Mouse (Mus musculus) midbrain, embryonic 13.5 days (tissue): ENCODE data around the gene Mtfp1. TPM values are rescaled to one million over a fixed set of nuclear protein-coding genes. Genes with fewer than 3 reads are reported as not detected.
"Not testable (repeated sequence)": the region's sequence is repeated elsewhere in the genome, so short reads cannot be mapped to it uniquely, and the experiment has no call there.

Experiments
- ATAC-seq: fragments of 200-750 bp; cut with Nextera tagmentation; 2 replicates; pipeline ENCODE4 v1.8.0; 2017; ENCODE audit warnings: mild to moderate bottlenecking, moderate TSS enrichment, moderate library complexity
- H3K27ac ChIP-seq: fragments of 300-500 bp; sonication (generic); 2 replicates; pipeline ENCODE4 v1.5.1; 2015; ENCODE audit warnings: inconsistent platforms, mild to moderate bottlenecking, moderate library complexity
- H3K27me3 ChIP-seq: fragments of 300-500 bp; sonication (generic); 2 replicates; pipeline ENCODE4 v1.6.1; 2015; ENCODE audit warnings: mild to moderate bottlenecking, inconsistent platforms
- H3K36me3 ChIP-seq: fragments of 300-500 bp; sonication (generic); 2 replicates; pipeline ENCODE4 v1.6.1; 2015; ENCODE audit warnings: mild to moderate bottlenecking, inconsistent platforms
- H3K4me1 ChIP-seq: fragments of 300-500 bp; sonication (generic); replicated peaks from 2 replicates; pipeline ENCODE4 v1.6.1; 2015; ENCODE audit warnings: inconsistent platforms
- H3K4me2 ChIP-seq: fragments of 300-500 bp; sonication (generic); replicated peaks from 2 replicates; pipeline ENCODE4 v1.6.1; 2015; ENCODE audit warnings: moderate library complexity, mild to moderate bottlenecking, inconsistent platforms
- H3K4me3 ChIP-seq: fragments of 300-500 bp; sonication (generic); replicated peaks from 2 replicates; pipeline ENCODE4 v1.5.1; 2015; ENCODE audit warnings: mild to moderate bottlenecking, inconsistent platforms
- H3K9ac ChIP-seq: fragments of 300-500 bp; sonication (generic); replicated peaks from 2 replicates; pipeline ENCODE4 v1.6.1; 2015; ENCODE audit warnings: mild to moderate bottlenecking, inconsistent platforms
- H3K9me3 ChIP-seq: fragments of 300-500 bp; sonication (generic); 2 replicates; pipeline ENCODE4 v1.6.1; 2016; ENCODE audit warnings: mild to moderate bottlenecking, inconsistent platforms
- WGBS: fragments of 180-500 bp; shearing (Covaris S2); methylation state at CpG from one replicate; pipeline ENCODE4 v1.1.7; 2015; 5-methylcytosine and 5-hydroxymethylcytosine counted together
- polyA plus RNA-seq: library from polyadenylated mRNA; unstranded; fragments of >200 nt; fragmentation: Nextera tagmentation; extraction: Ambion mirVana; gene quantifications from 2 replicates; pipeline ENCODE4 v1.2.1, GENCODE M21; 2015

Gene Mtfp1
- 4.9 and 6.6 TPM in 2 replicates for polyA plus RNA-seq

GRCm38 (mm10) chr11:4095171-4096053, at the start of gene Mtfp1:
Gene Mtfp1 (minus strand): TSS chr11:4095445.
- Histone ChIP-seq H3K4me1 (peaks cover 23% of the 10 kb centered on the region), H3K36me3 (peaks cover 16% of the 10 kb centered on the region), H3K9me3 (peaks cover 3% of the 10 kb centered on the region; the same call in 1 of the 2 replicates), H3K9ac (peak within 1 kb of the TSS; percentile 61), H3K4me3 (peak within 1 kb of the TSS; percentile 50), H3K4me2 (peak within 1 kb of the TSS; percentile 83), H3K27me3 (no peaks in the 10 kb centered on the region), H3K27ac (peak within 1 kb of the TSS; percentile 77)
- WGBS = 8% methylated on average over 34 of the region's 34 CpGs
- ATAC-seq = 0 out of 2 replicates have a peak, but pooled peaks have one; percentile 0

- H3K4me2 ChIP-seq = no peak overlapping the region
- H3K4me1 ChIP-seq = peaks cover 2% of the 10 kb centered on the region; the same call in 1 of the 2 replicates
- 91% methylated on average over 21 of the region's 21 CpGs for WGBS
- no peak overlapping the region for H3K27ac ChIP-seq
- ATAC-seq = no peak
- H3K9me3 ChIP-seq = no peaks in the 10 kb centered on the region
- no peak overlapping the region for H3K9ac ChIP-seq
- H3K27me3 ChIP-seq = no peaks in the 10 kb centered on the region
- H3K4me3 ChIP-seq = no peak overlapping the region
- H3K36me3 ChIP-seq = peaks cover 67% of the 10 kb centered on the region
Observed at GRCm38 (mm10) chr11:4143281-4144062, 48.2 kb upstream of the Mtfp1 start.

- Histone ChIP-seq H3K36me3 (peaks cover 71% of the 10 kb centered on the region), H3K27me3 (no peaks in the 10 kb centered on the region), H3K27ac (no peak overlapping the region), H3K9ac (no peak overlapping the region), H3K4me1 (peaks cover 9% of the 10 kb centered on the region), H3K4me3 (no peak overlapping the region), H3K4me2 (no peak overlapping the region), H3K9me3 (no peaks in the 10 kb centered on the region)
- WGBS = 90% methylated on average over 4 of the region's 4 CpGs
- no peak for ATAC-seq
Observed at GRCm38 (mm10) chr11:4142352-4142751, 47.1 kb upstream of the Mtfp1 start.

GRCm38 (mm10) chr11:4141505-4141904, 46.3 kb upstream of the Mtfp1 start:
- Histone ChIP-seq H3K4me2 (no peak overlapping the region), H3K36me3 (peaks cover 77% of the 10 kb centered on the region), H3K27me3 (no peaks in the 10 kb centered on the region), H3K27ac (no peak overlapping the region), H3K9ac (no peak overlapping the region), H3K4me3 (no peak overlapping the region), H3K4me1 (peaks cover 17% of the 10 kb centered on the region), H3K9me3 (no peaks in the 10 kb centered on the region)
- ATAC-seq = no peak

GRCm38 (mm10) chr11:4138964-4139363, 43.7 kb upstream of the Mtfp1 start:
- no peaks in the 10 kb centered on the region for H3K9me3 ChIP-seq
- no peaks in the 10 kb centered on the region for H3K27me3 ChIP-seq
- peaks cover 70% of the 10 kb centered on the region for H3K36me3 ChIP-seq
- no peak overlapping the region for H3K4me3 ChIP-seq
- peaks cover 28% of the 10 kb centered on the region for H3K4me1 ChIP-seq
- H3K27ac ChIP-seq = no peak overlapping the region
- WGBS = 67% methylated on average over 2 of the region's 2 CpGs
- H3K4me2 ChIP-seq = no peak overlapping the region
- no peak overlapping the region for H3K9ac ChIP-seq
- ATAC-seq = no peak

GRCm38 (mm10) chr11:4134986-4135935, 40.0 kb upstream of the Mtfp1 start, which contains the start of gene Rnf215:
Gene Rnf215 (plus strand): TSS chr11:4135202.
- peak within 1 kb of the TSS; percentile 86 for H3K4me3 ChIP-seq
- peak; percentile 92 for ATAC-seq
- H3K36me3 ChIP-seq = peaks cover 33% of the 10 kb centered on the region
- H3K4me1 ChIP-seq = peaks cover 31% of the 10 kb centered on the region
- peak within 1 kb of the TSS; percentile 88 for H3K4me2 ChIP-seq
- H3K27ac ChIP-seq = peak within 1 kb of the TSS; percentile 91
- WGBS = 1% methylated on average over 56 of the region's 66 CpGs
- no peaks in the 10 kb centered on the region for H3K27me3 ChIP-seq
- H3K9me3 ChIP-seq = no peaks in the 10 kb centered on the region
- H3K9ac ChIP-seq = peak within 1 kb of the TSS; percentile 95

- 58% methylated on average over 6 of the region's 6 CpGs for WGBS
- Histone ChIP-seq H3K4me2 (peak overlapping the region; percentile 88), H3K36me3 (peaks cover 25% of the 10 kb centered on the region), H3K9me3 (no peaks in the 10 kb centered on the region), H3K9ac (no peak overlapping the region), H3K27ac (no peak overlapping the region), H3K27me3 (no peaks in the 10 kb centered on the region), H3K4me3 (peak overlapping the region; percentile 86), H3K4me1 (peaks cover 31% of the 10 kb centered on the region)
- ATAC-seq = no peak
Observed at GRCm38 (mm10) chr11:4134400-4134799, 39.2 kb upstream of the Mtfp1 start.

- Histone ChIP-seq H3K27ac (no peak overlapping the region), H3K36me3 (peaks cover 15% of the 10 kb centered on the region), H3K4me2 (no peak overlapping the region), H3K9ac (no peak overlapping the region), H3K27me3 (no peaks in the 10 kb centered on the region), H3K4me3 (no peak overlapping the region), H3K9me3 (no peaks in the 10 kb centered on the region), H3K4me1 (peaks cover 28% of the 10 kb centered on the region)
- ATAC-seq = no peak
- 54% methylated on average over 3 of the region's 3 CpGs for WGBS
Observed at GRCm38 (mm10) chr11:4133450-4133849, 38.2 kb upstream of the Mtfp1 start.

- not testable (repeated sequence) for H3K4me1 ChIP-seq, H3K27ac ChIP-seq, H3K9ac ChIP-seq, ATAC-seq, H3K27me3 ChIP-seq, H3K4me2 ChIP-seq, H3K36me3 ChIP-seq, H3K4me3 ChIP-seq, H3K9me3 ChIP-seq
- WGBS = 94% methylated on average over 4 of the region's 4 CpGs
Observed at GRCm38 (mm10) chr11:4128461-4128860, 33.2 kb upstream of the Mtfp1 start.

GRCm38 (mm10) chr11:4127059-4127458, 31.8 kb upstream of the Mtfp1 start:
- 93% methylated on average over 1 of the region's 1 CpGs for WGBS
- H3K36me3 ChIP-seq = no peaks in the 10 kb centered on the region

GRCm38 (mm10) chr11:4123922-4124321, 28.7 kb upstream of the Mtfp1 start:
- Histone ChIP-seq H3K27ac (no peak overlapping the region), H3K36me3 (no peaks in the 10 kb centered on the region), H3K9ac (no peak overlapping the region), H3K9me3 (peaks cover 9% of the 10 kb centered on the region; the same call in 1 of the 2 replicates), H3K27me3 (peaks cover 12% of the 10 kb centered on the region), H3K4me1 (0 out of 2 replicates have a peak, but pooled peaks cover 1% of the 10 kb centered on the region), H3K4me2 (no peak overlapping the region), H3K4me3 (no peak overlapping the region)
- no peak for ATAC-seq
- 63% methylated on average over 5 of the region's 5 CpGs for WGBS

More at GRCm38 (mm10) chr11:4127059-4127458, 31.8 kb upstream of the Mtfp1 start:
- ATAC-seq = no peak
- no peak overlapping the region for H3K4me3 ChIP-seq
- no peaks in the 10 kb centered on the region for H3K27me3 ChIP-seq
- H3K9me3 ChIP-seq = peaks cover 9% of the 10 kb centered on the region; the same call in 1 of the 2 replicates
- no peak overlapping the region for H3K4me2 ChIP-seq
- no peak overlapping the region for H3K9ac ChIP-seq
- H3K4me1 ChIP-seq = 0 out of 2 replicates have a peak, but pooled peaks cover 3% of the 10 kb centered on the region
- no peak overlapping the region for H3K27ac ChIP-seq
